Mouse (Mus musculus) heart, postnatal 0 days (tissue): ENCODE results near the gene Nav1. TPM values are rescaled to one million over a fixed set of nuclear protein-coding genes. Genes with fewer than 3 reads are reported as not detected.

Experiments used
- ATAC-seq: fragments of 200-750 bp; cut with Nextera tagmentation; 2 replicates; pipeline ENCODE4 v1.8.0; 2017; ENCODE audit warnings: low read depth, moderate number of reproducible peaks, moderate library complexity; ENCODE audit not compliant: insufficient read depth
- DNase-seq: peaks from one replicate; pipeline ENCODE4 v3.0.0-alpha.2; 2016; ENCODE audit warnings: low spot score
- H3K27ac ChIP-seq: fragments of 300-500 bp; sonication (generic); 2 replicates; pipeline ENCODE4 v1.5.1; 2014; ENCODE audit warnings: low read depth, mild to moderate bottlenecking
- H3K27me3 ChIP-seq: fragments of 300-500 bp; sonication (generic); 2 replicates; pipeline ENCODE4 v1.6.1; 2014; ENCODE audit warnings: low read length, mixed read lengths; ENCODE audit not compliant: control insufficient read depth, insufficient read depth
- H3K36me3 ChIP-seq: fragments of 300-500 bp; sonication (generic); replicated peaks from 2 replicates; pipeline ENCODE4 v1.6.1; 2014; ENCODE audit warnings: low read length, mixed read lengths; ENCODE audit not compliant: control insufficient read depth, insufficient read depth
- H3K4me1 ChIP-seq: fragments of 300-500 bp; sonication (generic); 2 replicates; pipeline ENCODE4 v1.6.1; 2014; ENCODE audit warnings: antibody characterized with exemption; ENCODE audit not compliant: control insufficient read depth, insufficient read depth
- H3K4me2 ChIP-seq: fragments of 300-500 bp; sonication (generic); 2 replicates; pipeline ENCODE4 v1.6.1; 2014; ENCODE audit warnings: low read depth, mild to moderate bottlenecking, low read length, moderate library complexity
- H3K4me3 ChIP-seq: fragments of 300-500 bp; sonication (generic); 2 replicates; pipeline ENCODE4 v1.5.1; 2014; ENCODE audit warnings: low read depth, low read length
- H3K9ac ChIP-seq: fragments of 300-500 bp; sonication (generic); replicated peaks from 2 replicates; pipeline ENCODE4 v1.6.1; 2014; ENCODE audit warnings: low read depth, low read length, mixed read lengths
- H3K9me3 ChIP-seq: fragments of 300-500 bp; sonication (generic); replicated peaks from 2 replicates; pipeline ENCODE4 v1.6.1; 2016; ENCODE audit warnings: low read length; ENCODE audit not compliant: control insufficient read depth
- CTCF ChIP-seq: IDR thresholded peaks from 2 replicates; pipeline ENCODE4 v1.5.1; 2016; ENCODE audit warnings: antibody characterized with exemption, control low read depth, low read depth
- EP300 ChIP-seq: IDR thresholded peaks from 2 replicates; pipeline ENCODE4 v1.6.1; 2016; ENCODE audit warnings: antibody characterized with exemption, low read depth
- WGBS: fragments of 180-500 bp; shearing (Covaris S2); extraction: QIAGEN DNeasy Blood & Tissue Kit; methylation state at CpG from one replicate; pipeline ENCODE4 v1.1.7; 2014; 5-methylcytosine and 5-hydroxymethylcytosine counted together
- polyA plus RNA-seq: library from polyadenylated mRNA; unstranded; fragments of >200 nt; fragmentation: Nextera tagmentation; extraction: Ambion mirVana; gene quantifications from 2 replicates; pipeline ENCODE4 v1.2.1, GENCODE M21; 2015
- total RNA-seq: library from RNA; depleted of rRNA; stranded (reverse); fragments of >200 nt; gene quantifications from 2 replicates; pipeline ENCODE4 v1.2.3, GENCODE M21; 2014; ENCODE audit warnings: low replicate concordance

Nav1 gene
- total and polyA plus RNA-seq, 2 experiments from 2014 or later = 10.3 to 29.9 TPM

DNA sequence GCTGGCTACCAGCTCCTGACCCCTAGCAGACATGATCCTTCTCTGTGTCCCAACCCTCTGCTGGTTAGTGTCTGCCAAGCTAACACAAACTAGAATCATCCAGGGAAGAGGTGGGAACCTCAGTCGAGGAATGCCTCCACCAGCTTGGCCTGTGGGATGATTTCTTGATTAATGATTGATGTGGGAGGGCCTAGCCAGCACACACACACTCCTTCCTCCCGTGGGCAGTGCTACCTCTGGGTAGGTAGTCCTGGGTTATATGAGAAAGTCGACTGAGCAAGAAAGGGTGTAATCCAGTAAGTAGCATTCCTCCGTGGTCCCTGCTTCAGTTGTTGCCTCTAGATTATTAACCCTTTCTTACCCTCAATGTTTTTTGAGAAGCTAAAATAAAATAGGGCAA, 45.0 kb downstream of the Nav1 start:
- no peak for TF ChIP-seq EP300
- no peak for TF ChIP-seq CTCF
- H3K4me1 ChIP-seq = 0 out of 2 replicates have a peak, but pooled peaks cover 7% of the 10 kb centered on the region
- H3K27me3 ChIP-seq = no peaks in the 10 kb centered on the region
- no peak overlapping the region for H3K27ac ChIP-seq
- no peak overlapping the region for H3K4me3 ChIP-seq
- no peaks in the 10 kb centered on the region for H3K36me3 ChIP-seq
- WGBS = 27% methylated on average over 4 of the region's 4 CpGs
- DNase-seq (no peak), ATAC-seq (no peak)
- no peak overlapping the region for H3K9ac ChIP-seq
- no peak overlapping the region for H3K4me2 ChIP-seq
- H3K9me3 ChIP-seq = no peaks in the 10 kb centered on the region

DNA sequence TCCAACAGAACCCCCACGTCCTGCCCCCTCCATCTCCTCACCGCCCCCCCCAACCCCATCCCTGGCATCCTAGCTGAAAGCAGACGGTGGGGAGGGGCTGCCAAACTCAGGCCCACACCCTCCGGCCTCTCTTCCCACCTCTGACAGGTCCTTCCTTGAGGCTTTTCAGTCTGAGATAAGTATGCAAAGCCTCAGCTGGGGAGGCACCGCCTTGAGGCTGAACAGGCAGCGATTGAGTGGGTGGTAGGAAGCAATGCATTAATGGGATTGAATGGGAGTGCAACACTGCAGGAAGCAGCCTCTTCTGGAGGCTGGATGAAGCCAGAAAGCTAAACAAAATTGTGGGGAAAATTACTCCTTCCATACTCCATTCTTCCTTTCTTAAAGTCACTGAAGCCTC, 45.8 kb downstream of the Nav1 start:
- H3K4me1 ChIP-seq = 0 out of 2 replicates have a peak, but pooled peaks cover 7% of the 10 kb centered on the region
- no peak for TF ChIP-seq CTCF
- no peak for TF ChIP-seq EP300
- no peaks in the 10 kb centered on the region for H3K27me3 ChIP-seq
- DNase-seq (no peak), ATAC-seq (no peak)
- H3K36me3 ChIP-seq = no peaks in the 10 kb centered on the region
- H3K4me2 ChIP-seq = no peak overlapping the region
- H3K27ac ChIP-seq = no peak overlapping the region
- H3K9ac ChIP-seq = no peak overlapping the region
- no peak overlapping the region for H3K4me3 ChIP-seq
- H3K9me3 ChIP-seq = no peaks in the 10 kb centered on the region
- 60% methylated on average over 6 of the region's 6 CpGs for WGBS

DNA sequence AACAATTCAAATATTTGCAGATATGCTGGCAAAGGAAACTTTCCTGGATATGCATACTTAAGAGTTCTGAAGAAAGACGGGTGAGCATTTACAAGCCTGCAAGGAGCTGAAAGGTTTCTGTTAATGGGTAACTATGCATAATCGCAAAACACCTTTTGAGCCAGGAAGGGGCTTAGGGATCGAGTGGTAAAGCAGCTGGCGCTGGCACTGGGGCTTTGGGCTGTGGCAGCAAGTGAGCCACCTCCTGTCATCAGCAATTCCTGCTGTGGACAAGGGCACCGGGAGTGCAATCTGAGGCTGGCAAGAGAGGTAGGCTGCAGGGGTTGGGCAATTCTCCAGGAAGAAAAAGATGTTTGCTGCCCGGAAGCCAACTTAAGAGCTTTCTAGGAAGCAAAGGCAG, 49.1 kb downstream of the Nav1 start:
- DNase-seq (peak; percentile 45), ATAC-seq (peak; percentile 69)
- Histone ChIP-seq H3K27me3 (no peaks in the 10 kb centered on the region), H3K4me2 (no peak overlapping the region), H3K9ac (no peak overlapping the region), H3K36me3 (no peaks in the 10 kb centered on the region), H3K27ac (no peak overlapping the region), H3K4me1 (peaks cover 19% of the 10 kb centered on the region; the same call in 1 of the 2 replicates), H3K4me3 (no peak overlapping the region), H3K9me3 (no peaks in the 10 kb centered on the region)
- TF ChIP-seq CTCF = no peak
- TF ChIP-seq EP300 = no peak
- 30% methylated on average over 6 of the region's 6 CpGs for whole genome bisulfite sequencing

GRCm38 (mm10) chr1:135555885-135556284, 51.2 kb downstream of the Nav1 start:
- H3K4me2 ChIP-seq = no peak overlapping the region
- no peaks in the 10 kb centered on the region for H3K27me3 ChIP-seq
- no peaks in the 10 kb centered on the region for H3K36me3 ChIP-seq
- H3K9me3 ChIP-seq = no peaks in the 10 kb centered on the region
- H3K27ac ChIP-seq = no peak overlapping the region
- DNase-seq = no peak
- WGBS = 87% methylated on average over 8 of the region's 8 CpGs
- no peak overlapping the region for H3K9ac ChIP-seq
- H3K4me1 ChIP-seq = peaks cover 19% of the 10 kb centered on the region; the same call in 1 of the 2 replicates
- TF ChIP-seq EP300 (no peak), CTCF (no peak)
- no peak for ATAC-seq
- no peak overlapping the region for H3K4me3 ChIP-seq

GRCm38 (mm10) chr1:135554632-135555260, 52.3 kb downstream of the Nav1 start:
- Histone ChIP-seq H3K9me3 (no peaks in the 10 kb centered on the region), H3K36me3 (no peaks in the 10 kb centered on the region), H3K4me3 (no peak overlapping the region), H3K4me1 (peaks cover 21% of the 10 kb centered on the region; the same call in 1 of the 2 replicates), H3K9ac (no peak overlapping the region), H3K27me3 (no peaks in the 10 kb centered on the region), H3K4me2 (no peak overlapping the region), H3K27ac (no peak overlapping the region)
- TF ChIP-seq EP300 (no peak), CTCF (no peak)
- WGBS = 28% methylated on average over 17 of the region's 17 CpGs
- peak; percentile 36; the same call in 1 of the 2 replicates for ATAC-seq
- peak; percentile 49 for DNase-seq

DNA sequence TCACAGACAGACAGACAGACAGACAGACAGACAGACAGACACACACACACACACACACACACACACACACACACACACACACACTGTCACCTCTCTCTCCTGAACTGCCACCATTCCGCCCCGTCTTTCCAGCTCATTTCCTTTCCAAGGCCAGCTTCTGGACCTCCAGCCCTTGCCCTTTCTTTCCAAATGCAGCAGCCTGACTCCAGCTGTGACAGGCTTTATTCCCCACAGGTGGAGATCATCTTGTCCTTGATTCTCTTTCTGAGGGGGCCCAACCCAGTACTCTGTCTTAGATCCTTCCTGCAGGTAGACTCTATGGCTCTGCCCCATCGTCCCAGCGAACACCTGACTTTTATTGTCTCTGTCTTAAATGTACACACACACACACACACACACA, 53.5 kb downstream of the Nav1 start:
- Histone ChIP-seq H3K9ac (no peak overlapping the region), H3K36me3 (no peaks in the 10 kb centered on the region), H3K27me3 (no peaks in the 10 kb centered on the region), H3K4me3 (no peak overlapping the region), H3K27ac (no peak overlapping the region), H3K4me2 (no peak overlapping the region), H3K9me3 (no peaks in the 10 kb centered on the region), H3K4me1 (peaks cover 32% of the 10 kb centered on the region; the same call in 1 of the 2 replicates)
- DNase-seq = no peak
- ATAC-seq = no peak
- TF ChIP-seq EP300 = no peak
- TF ChIP-seq CTCF = no peak
- WGBS = 76% methylated on average over 4 of the region's 4 CpGs
